Mouse (Mus musculus): ENCODE measurements at regions not wholly inside any gene's neighbourhood (a gene's known extent, or its start where the extent isn't known, plus 50 kb on each side); places are given as distances from the start of the nearest gene placed in this dataset.

DNA sequence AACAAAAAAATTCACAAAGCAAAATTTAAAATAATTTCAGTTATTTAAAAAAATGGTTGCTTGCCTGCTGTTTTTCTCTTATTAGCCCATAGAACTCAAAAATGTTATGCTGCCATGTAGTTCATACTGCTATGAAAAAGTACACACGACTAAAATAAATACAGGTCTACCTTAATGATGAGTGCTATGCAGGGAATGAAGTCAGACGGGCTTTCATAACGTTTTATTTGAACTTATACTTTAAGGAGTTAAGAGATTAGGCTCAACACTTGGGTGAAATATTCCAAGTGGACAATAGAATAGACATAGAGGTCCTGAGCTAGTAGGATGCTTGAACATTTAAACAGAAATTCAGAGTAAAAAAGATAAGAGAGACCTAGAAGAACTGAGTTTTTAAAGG, 489.7 kb downstream of the Klf5 start:
- no peak for DNase-seq (ENCODE audit: low spot score in 2 of 2)

DNA sequence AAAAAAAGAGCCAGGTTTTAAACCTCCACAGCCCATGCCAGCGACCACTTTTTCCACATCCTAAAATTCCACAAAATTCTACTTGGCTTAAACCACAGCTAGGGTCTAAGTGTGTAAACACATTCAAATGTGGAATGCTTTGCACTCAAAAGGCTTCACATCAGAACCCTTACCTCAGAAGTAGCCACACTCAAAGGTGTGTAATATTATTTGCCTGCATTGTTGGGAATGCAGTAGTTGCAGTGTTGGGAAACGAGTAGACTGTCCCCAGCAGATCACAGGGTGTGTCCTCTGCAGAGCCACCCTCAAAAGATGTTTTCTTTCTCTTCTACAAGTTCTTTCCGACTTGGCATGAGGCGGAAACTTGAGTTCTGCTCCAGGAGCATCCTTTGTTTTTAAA, 488.2 kb downstream of the Klf12 start:
- DNase-seq (ENCODE audit: low spot score in 2 of 2) = no peak

- no peak for DNase-seq (ENCODE audit: low spot score in 2 of 2)
Observed at GRCm38 (mm10) chr14:99806052-99806451, 478.4 kb downstream of the Klf12 start.

- DNase-seq (ENCODE audit: low spot score in 2 of 2) = no peak
Observed at GRCm38 (mm10) chr14:99806599-99806998, 477.9 kb downstream of the Klf12 start.

DNA sequence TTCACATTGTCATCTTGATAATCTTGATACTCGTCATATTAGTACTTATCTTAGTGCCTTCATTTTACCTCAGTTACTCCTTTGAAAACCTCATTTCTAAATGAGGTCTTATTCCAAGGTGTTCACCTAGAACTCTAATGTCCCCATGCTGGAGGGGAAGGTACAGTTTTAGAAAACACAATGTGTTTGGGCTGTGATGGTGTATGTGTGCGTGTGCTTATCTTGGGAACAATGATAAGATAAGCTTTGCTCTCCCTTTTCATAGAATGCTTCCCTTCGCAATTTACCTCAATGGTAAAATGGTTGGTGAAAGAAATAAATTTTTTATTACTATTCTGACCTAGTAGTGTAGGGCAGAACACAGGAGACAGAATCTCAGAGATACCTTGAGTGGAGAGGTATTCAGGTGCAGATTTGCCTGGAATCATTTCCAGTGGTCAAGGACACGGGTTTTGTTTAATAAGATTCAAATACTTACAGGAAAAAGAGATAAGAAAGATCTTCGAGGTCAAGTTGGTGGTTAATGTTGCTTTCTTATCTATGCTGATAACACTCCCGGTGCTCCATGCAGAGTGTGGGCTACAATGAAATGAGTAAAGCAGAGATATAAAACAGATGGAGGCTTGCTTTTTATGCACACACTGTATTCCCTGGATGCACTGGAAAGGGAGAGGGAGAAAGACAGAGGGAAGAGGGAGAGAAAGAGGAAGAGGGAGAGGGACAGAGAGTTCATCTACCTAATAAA, 471.6 kb downstream of the Klf12 start:
- DNase-seq (ENCODE audit: low spot score in 2 of 2) = no peak
